Mouse (Mus musculus): ENCODE data around the gene Prkag1. TPM values are rescaled to one million over a fixed set of nuclear protein-coding genes. Genes with fewer than 3 reads are reported as not detected.

The Prkag1 gene
- polyA plus RNA-seq, 1 experiment from 2014 or later: 89.0 TPM

Other genes starting within 250 kb of the Prkag1 start
- 21.4 and 23.0 TPM in 2 replicates for gene Adcy6, start 221.4 kb downstream of the Prkag1 start, polyA plus RNA-seq (2015; fragmentation: Nextera tagmentation; extraction: Ambion mirVana)
- gene Cacnb3, start 200.7 kb downstream of the Prkag1 start, polyA plus RNA-seq (2015; fragmentation: Nextera tagmentation; extraction: Ambion mirVana): 24.9 and 26.7 TPM in 2 replicates
- gene Ddx23, start 168.6 kb downstream of the Prkag1 start, polyA plus RNA-seq (2015; fragmentation: Nextera tagmentation; extraction: Ambion mirVana): 23.3 and 23.7 TPM in 2 replicates
- gene Rnd1, start 154.1 kb downstream of the Prkag1 start, polyA plus RNA-seq (2015; fragmentation: Nextera tagmentation; extraction: Ambion mirVana): 0.97 and 1.1 TPM in 2 replicates
- gene Ccdc65, start 123.3 kb downstream of the Prkag1 start, polyA plus RNA-seq (2015; fragmentation: Nextera tagmentation; extraction: Ambion mirVana): 0.67 and 0.92 TPM in 2 replicates
- gene Fkbp11, start 103.3 kb downstream of the Prkag1 start, polyA plus RNA-seq (2015; fragmentation: Nextera tagmentation; extraction: Ambion mirVana): 68.0 and 117 TPM in 2 replicates
- gene Arf3, start 68.3 kb downstream of the Prkag1 start, polyA plus RNA-seq (2015; fragmentation: Nextera tagmentation; extraction: Ambion mirVana): 39.8 and 43.6 TPM in 2 replicates
- gene Wnt10b, start 53.4 kb downstream of the Prkag1 start, polyA plus RNA-seq (2015; fragmentation: Nextera tagmentation; extraction: Ambion mirVana): not detected in 2 replicates
- not detected in 2 replicates for gene Wnt1, start 41.7 kb downstream of the Prkag1 start, polyA plus RNA-seq (2015; fragmentation: Nextera tagmentation; extraction: Ambion mirVana)
- not detected in 2 replicates for gene Ddn, start 22.0 kb downstream of the Prkag1 start, polyA plus RNA-seq (2015; fragmentation: Nextera tagmentation; extraction: Ambion mirVana)
- 9.6 and 10.4 TPM in 2 replicates for gene Kmt2d, start 39.7 kb upstream of the Prkag1 start, polyA plus RNA-seq (2015; fragmentation: Nextera tagmentation; extraction: Ambion mirVana)
- gene Rhebl1, start 63.0 kb upstream of the Prkag1 start, polyA plus RNA-seq (2015; fragmentation: Nextera tagmentation; extraction: Ambion mirVana): 10.8 and 12.5 TPM in 2 replicates
- 0.96 and 1.1 TPM in 2 replicates for gene Dhh, start 67.0 kb upstream of the Prkag1 start, polyA plus RNA-seq (2015; fragmentation: Nextera tagmentation; extraction: Ambion mirVana)
- gene Lmbr1l, start 86.7 kb upstream of the Prkag1 start, polyA plus RNA-seq (2015; fragmentation: Nextera tagmentation; extraction: Ambion mirVana): 18.6 and 19.0 TPM in 2 replicates
- gene Tuba1b, start 103.0 kb upstream of the Prkag1 start, polyA plus RNA-seq (2015; fragmentation: Nextera tagmentation; extraction: Ambion mirVana): 1,296 and 1,330 TPM in 2 replicates
- not detected in 2 replicates for gene Gm49450, start 122.0 kb upstream of the Prkag1 start, polyA plus RNA-seq (2015; fragmentation: Nextera tagmentation; extraction: Ambion mirVana)
- 981 and 999 TPM in 2 replicates for gene Tuba1a, start 122.2 kb upstream of the Prkag1 start, polyA plus RNA-seq (2015; fragmentation: Nextera tagmentation; extraction: Ambion mirVana)
- gene Tuba1c, start 198.4 kb upstream of the Prkag1 start, polyA plus RNA-seq (2015; fragmentation: Nextera tagmentation; extraction: Ambion mirVana): 253 and 271 TPM in 2 replicates
- gene Prph, start 223.7 kb upstream of the Prkag1 start, polyA plus RNA-seq (2015; fragmentation: Nextera tagmentation; extraction: Ambion mirVana): 46.9 and 48.1 TPM in 2 replicates
- gene Troap, start 243.1 kb upstream of the Prkag1 start, polyA plus RNA-seq (2015; fragmentation: Nextera tagmentation; extraction: Ambion mirVana): 24.7 and 25.4 TPM in 2 replicates